Mouse (Mus musculus): Measurements from ENCODE around the gene Pgm5.

DNA sequence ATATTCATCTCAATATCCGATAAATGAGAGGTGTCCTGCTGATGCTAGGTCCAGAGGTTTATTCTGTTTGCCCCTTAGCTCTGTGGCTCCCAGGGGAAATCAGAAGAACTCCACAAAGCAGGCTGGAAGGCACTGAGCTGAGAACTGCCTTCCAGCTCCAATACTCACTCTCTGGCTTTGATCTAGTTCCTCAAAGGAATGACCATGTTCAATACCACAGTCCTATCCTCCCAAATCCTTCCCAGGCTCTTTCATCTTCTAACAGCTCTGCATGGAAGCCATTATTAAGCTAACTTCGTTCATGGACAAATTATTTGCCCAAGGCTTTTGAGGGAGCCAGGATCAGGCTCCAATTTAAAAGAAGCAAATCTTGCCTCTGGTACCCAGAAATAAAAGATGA lies 210.1 kb downstream of the Pgm5 start:
- TF ChIP-seq MAFK (IDR thresholded peaks at IDR 0.05; ENCODE audit: insufficient read depth, low read depth, low read length): no peak
- TF ChIP-seq ZC3H11A (IDR thresholded peaks at IDR 0.05; ENCODE audit: borderline replicate concordance, low read depth, low read length): no peak
- no peak for TF ChIP-seq CHD2 (IDR thresholded peaks at IDR 0.05; ENCODE audit: low read depth, low read length)
- TF ChIP-seq ZNF384 (IDR thresholded peaks at IDR 0.05; ENCODE audit: low read depth, low read length): no peak
- no peak for TF ChIP-seq HCFC1 (IDR thresholded peaks at IDR 0.05; ENCODE audit: borderline replicate concordance, insufficient read depth, low read length)

Data from ES-E14 (cell line).